Mouse (Mus musculus): Measurements from ENCODE around the gene 1700008O03Rik. TPM values are rescaled to one million over a fixed set of nuclear protein-coding genes. Genes with fewer than 3 reads are reported as not detected.
A peak's percentile ranks its signal among the peaks of the same experiment; 100 is the strongest.

The 1700008O03Rik gene
- polyA plus RNA-seq, 1 experiment from 2014 or later = 1.0 TPM

- WGBS = 4% methylated on average over 32 of the region's 32 CpGs
- peak; percentile 19; the same call in 1 of the 2 replicates for ATAC-seq (ENCODE audit: low FRiP score, low read depth)
- peaks cover 88% of the 10 kb centered on the region for H3K27me3 ChIP-seq (replicated peaks)
- H3K4me2 ChIP-seq (replicated peaks) = peak overlapping the region; percentile 80
- H3K9me3 ChIP-seq = no peaks in the 10 kb centered on the region
- no peak overlapping the region for H3K27ac ChIP-seq
- peak overlapping the region; percentile 75 for H3K9ac ChIP-seq
- H3K36me3 ChIP-seq = 0 out of 2 replicates have a peak, but pooled peaks cover 6% of the 10 kb centered on the region
- peaks cover 22% of the 10 kb centered on the region for H3K4me1 ChIP-seq
- H3K4me3 ChIP-seq = peak overlapping the region; percentile 59
These were observed 48.3 kb downstream of the 1700008O03Rik start for GRCm38 (mm10) chr7:44337121-44337849.

GRCm38 (mm10) chr7:44336046-44337021, 49.3 kb downstream of the 1700008O03Rik start:
- Histone ChIP-seq H3K27me3 (replicated peaks) (peaks cover 79% of the 10 kb centered on the region), H3K36me3 (0 out of 2 replicates have a peak, but pooled peaks cover 6% of the 10 kb centered on the region), H3K4me1 (peaks cover 22% of the 10 kb centered on the region), H3K27ac (peak overlapping the region; percentile 66; the same call in 1 of the 2 replicates), H3K4me2 (replicated peaks) (peak overlapping the region; percentile 80), H3K9me3 (no peaks in the 10 kb centered on the region), H3K4me3 (peak overlapping the region; percentile 59), H3K9ac (peak overlapping the region; percentile 75)
- WGBS = 2% methylated on average over 52 of the region's 54 CpGs
- peak; percentile 79 for ATAC-seq (ENCODE audit: low FRiP score, low read depth)

- ATAC-seq (ENCODE audit: low FRiP score, low read depth) = peak; percentile 69
- H3K9ac ChIP-seq = peak overlapping the region; percentile 75
- H3K4me2 ChIP-seq (replicated peaks) = peak overlapping the region; percentile 80
- no peaks in the 10 kb centered on the region for H3K9me3 ChIP-seq
- H3K4me1 ChIP-seq = peaks cover 22% of the 10 kb centered on the region
- H3K4me3 ChIP-seq = peak overlapping the region; percentile 59
- 5% methylated on average over 30 of the region's 40 CpGs for WGBS
- H3K27ac ChIP-seq = peak overlapping the region; percentile 66; the same call in 1 of the 2 replicates
- 0 out of 2 replicates have a peak, but pooled peaks cover 6% of the 10 kb centered on the region for H3K36me3 ChIP-seq
- peaks cover 76% of the 10 kb centered on the region for H3K27me3 ChIP-seq (replicated peaks)
These were observed 50.4 kb downstream of the 1700008O03Rik start for GRCm38 (mm10) chr7:44335031-44335878.

GRCm38 (mm10) chr7:44334139-44334538, 51.5 kb downstream of the 1700008O03Rik start:
- Histone ChIP-seq H3K4me2 (replicated peaks) (no peak overlapping the region), H3K27me3 (replicated peaks) (peaks cover 65% of the 10 kb centered on the region), H3K4me3 (no peak overlapping the region), H3K9ac (no peak overlapping the region), H3K27ac (no peak overlapping the region), H3K36me3 (0 out of 2 replicates have a peak, but pooled peaks cover 6% of the 10 kb centered on the region), H3K9me3 (no peaks in the 10 kb centered on the region), H3K4me1 (peaks cover 22% of the 10 kb centered on the region)
- ATAC-seq (ENCODE audit: low FRiP score, low read depth) = no peak
- WGBS = 74% methylated on average over 14 of the region's 14 CpGs

- ATAC-seq (ENCODE audit: low FRiP score, low read depth) = no peak
- H3K4me2 ChIP-seq (replicated peaks) = no peak overlapping the region
- no peaks in the 10 kb centered on the region for H3K9me3 ChIP-seq
- H3K27ac ChIP-seq = no peak overlapping the region
- peaks cover 6% of the 10 kb centered on the region; the same call in 1 of the 2 replicates for H3K36me3 ChIP-seq
- H3K27me3 ChIP-seq (replicated peaks) = peaks cover 47% of the 10 kb centered on the region
- WGBS = 73% methylated on average over 3 of the region's 3 CpGs
- H3K4me1 ChIP-seq = peaks cover 22% of the 10 kb centered on the region
- no peak overlapping the region for H3K9ac ChIP-seq
- no peak overlapping the region for H3K4me3 ChIP-seq
These were observed 53.3 kb downstream of the 1700008O03Rik start for GRCm38 (mm10) chr7:44332336-44332735.

GRCm38 (mm10) chr7:44326614-44327013, 59.0 kb downstream of the 1700008O03Rik start:
- Histone ChIP-seq H3K36me3 (peaks cover 14% of the 10 kb centered on the region), H3K4me1 (0 out of 2 replicates have a peak, but pooled peaks cover 3% of the 10 kb centered on the region), H3K4me3 (no peak overlapping the region), H3K9me3 (no peaks in the 10 kb centered on the region), H3K27me3 (replicated peaks) (no peaks in the 10 kb centered on the region), H3K9ac (no peak overlapping the region), H3K27ac (no peak overlapping the region), H3K4me2 (replicated peaks) (no peak overlapping the region)
- 52% methylated on average over 6 of the region's 6 CpGs for WGBS
- ATAC-seq (ENCODE audit: low FRiP score, low read depth) = no peak

GRCm38 (mm10) chr7:44322290-44322689, 63.3 kb downstream of the 1700008O03Rik start:
- Histone ChIP-seq H3K27me3 (replicated peaks) (no peaks in the 10 kb centered on the region), H3K4me1 (0 out of 2 replicates have a peak, but pooled peaks cover 3% of the 10 kb centered on the region), H3K27ac (no peak overlapping the region), H3K36me3 (peaks cover 36% of the 10 kb centered on the region), H3K4me2 (replicated peaks) (no peak overlapping the region), H3K4me3 (no peak overlapping the region), H3K9ac (no peak overlapping the region), H3K9me3 (no peaks in the 10 kb centered on the region)
- no peak for ATAC-seq (ENCODE audit: low FRiP score, low read depth)
- WGBS = 80% methylated on average over 1 of the region's 1 CpGs

- Histone ChIP-seq H3K9me3 (no peaks in the 10 kb centered on the region), H3K36me3 (peaks cover 37% of the 10 kb centered on the region), H3K4me2 (replicated peaks) (no peak overlapping the region), H3K27ac (no peak overlapping the region), H3K4me3 (no peak overlapping the region), H3K27me3 (replicated peaks) (no peaks in the 10 kb centered on the region), H3K4me1 (no peaks in the 10 kb centered on the region), H3K9ac (no peak overlapping the region)
- 55% methylated on average over 8 of the region's 8 CpGs for WGBS
- no peak for ATAC-seq (ENCODE audit: low FRiP score, low read depth)
These were observed 64.7 kb downstream of the 1700008O03Rik start for GRCm38 (mm10) chr7:44320886-44321285.

- no peak; the same call in 1 of the 2 replicates for ATAC-seq (ENCODE audit: low FRiP score, low read depth)
- no peak overlapping the region for H3K27ac ChIP-seq
- H3K9ac ChIP-seq = no peak overlapping the region
- H3K4me2 ChIP-seq (replicated peaks) = no peak overlapping the region
- H3K4me1 ChIP-seq = no peaks in the 10 kb centered on the region
- peaks cover 42% of the 10 kb centered on the region for H3K36me3 ChIP-seq
- H3K4me3 ChIP-seq = no peak overlapping the region
- WGBS = 29% methylated on average over 4 of the region's 4 CpGs
- H3K27me3 ChIP-seq (replicated peaks) = no peaks in the 10 kb centered on the region
- H3K9me3 ChIP-seq = no peaks in the 10 kb centered on the region
These were observed 67.7 kb downstream of the 1700008O03Rik start for GRCm38 (mm10) chr7:44317913-44318312.

GRCm38 (mm10) chr7:44312484-44312883, 73.1 kb downstream of the 1700008O03Rik start:
- Histone ChIP-seq H3K36me3 (peaks cover 17% of the 10 kb centered on the region; the same call in 1 of the 2 replicates), H3K4me1 (peaks cover 23% of the 10 kb centered on the region), H3K9ac (no peak overlapping the region), H3K4me2 (replicated peaks) (no peak overlapping the region), H3K27ac (no peak overlapping the region), H3K4me3 (no peak overlapping the region), H3K9me3 (no peaks in the 10 kb centered on the region), H3K27me3 (replicated peaks) (peaks cover 12% of the 10 kb centered on the region)
- no peak for ATAC-seq (ENCODE audit: low FRiP score, low read depth)
- 68% methylated on average over 16 of the region's 16 CpGs for WGBS

GRCm38 (mm10) chr7:44311713-44312304, 73.8 kb downstream of the 1700008O03Rik start:
- H3K4me3 ChIP-seq = peak overlapping the region; percentile 57; the same call in 1 of the 2 replicates
- peak overlapping the region; percentile 73; the same call in 1 of the 2 replicates for H3K9ac ChIP-seq
- no peak overlapping the region for H3K27ac ChIP-seq
- peaks cover 12% of the 10 kb centered on the region for H3K27me3 ChIP-seq (replicated peaks)
- peak overlapping the region; percentile 95 for H3K4me2 ChIP-seq (replicated peaks)
- peak; percentile 3 for ATAC-seq (ENCODE audit: low FRiP score, low read depth)
- no peaks in the 10 kb centered on the region for H3K9me3 ChIP-seq
- H3K36me3 ChIP-seq = peaks cover 15% of the 10 kb centered on the region; the same call in 1 of the 2 replicates
- WGBS = 13% methylated on average over 6 of the region's 6 CpGs
- H3K4me1 ChIP-seq = peaks cover 30% of the 10 kb centered on the region

Measured in neural tube, embryonic 12.5 days (tissue).